Mouse (Mus musculus): ENCODE results near the gene Tbc1d13.

Tbc1d13 gene

DNA sequence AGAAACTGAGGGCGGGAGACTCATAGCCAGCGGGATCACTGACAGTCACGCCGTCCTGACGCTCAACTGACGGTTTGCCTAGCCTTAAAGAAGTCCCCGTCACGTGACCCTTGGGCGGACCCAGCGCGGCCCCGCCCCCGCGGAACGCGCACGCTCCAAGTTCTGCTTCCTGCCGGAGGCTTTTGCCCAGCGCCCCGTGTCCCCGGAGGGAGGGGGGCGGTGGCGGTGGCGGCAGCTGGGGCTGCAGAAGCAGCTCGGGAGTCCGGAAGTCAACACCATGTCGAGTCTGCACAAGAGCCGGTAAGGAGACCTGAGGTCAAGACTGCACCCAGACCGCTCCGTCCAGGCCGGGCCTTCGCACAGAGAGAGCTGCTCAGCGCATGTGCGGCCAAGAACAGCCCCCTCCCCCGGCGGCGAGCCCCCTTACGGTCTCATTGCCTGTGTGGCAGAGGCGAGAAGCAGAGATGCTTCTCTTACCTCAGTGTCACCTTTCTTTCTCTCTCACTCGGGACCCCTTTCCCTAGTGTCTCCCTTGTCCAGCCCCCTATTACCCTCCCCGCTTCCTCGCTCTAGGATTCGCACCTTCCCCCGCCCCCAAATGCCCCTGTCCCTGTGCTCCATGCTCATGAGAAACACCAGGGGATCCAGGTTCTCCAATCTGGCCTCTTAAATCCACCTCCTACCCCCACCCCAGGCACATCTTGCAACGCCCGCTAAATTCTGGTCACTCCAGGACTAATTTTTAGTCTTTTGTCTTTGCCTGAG, at the start of gene Tbc1d13:
Gene Tbc1d13, plus strand, starts transcription at position 134 of the 765 bp plus-strand sequence.
- peak within 1 kb of the TSS; percentile 96 for H3K4me3 ChIP-seq (replicated peaks; ENCODE audit: low read length)
- peaks cover 40% of the 10 kb centered on the region for H3K36me3 ChIP-seq (ENCODE audit: insufficient read depth, low read length)
- no peaks in the 10 kb centered on the region for H3K27me3 ChIP-seq (ENCODE audit: insufficient read depth, low read length)
- TF ChIP-seq CTCF (conservative IDR thresholded peaks at IDR 0.05; ENCODE audit: low read length): no peak
- no peak for TF ChIP-seq POU5F1 (IDR thresholded peaks at IDR 0.05; ENCODE audit: borderline replicate concordance, low read length)
- no peak for TF ChIP-seq NANOG (IDR thresholded peaks at IDR 0.05; ENCODE audit: borderline replicate concordance, low read length)
- H3K9me3 ChIP-seq (ENCODE audit: low read length): peaks cover 27% of the 10 kb centered on the region
- peaks cover 59% of the 10 kb centered on the region for H3K4me1 ChIP-seq (replicated peaks; ENCODE audit: low read depth, low read length)

DNA sequence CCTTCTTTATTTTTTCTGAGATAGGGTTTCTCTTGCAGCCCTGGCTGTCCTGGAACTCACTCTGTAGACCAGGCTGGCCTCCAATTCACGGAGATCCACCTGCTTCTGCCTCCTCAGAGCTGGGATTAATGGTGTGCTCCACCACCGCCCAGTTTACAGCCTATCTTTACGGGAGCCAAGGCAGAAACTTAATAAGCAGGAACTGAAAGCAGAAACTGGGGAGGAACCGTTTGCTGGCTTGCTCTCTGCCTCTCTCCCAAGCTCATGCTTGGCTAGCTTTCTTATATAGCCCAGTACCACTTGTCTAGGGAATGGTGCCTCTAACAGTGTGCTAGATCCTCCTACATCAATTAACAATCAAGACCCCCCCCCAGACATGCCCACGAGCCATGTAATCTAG, 49.4 kb upstream of the Tbc1d13 start:
- Histone ChIP-seq H3K4me3 (replicated peaks; ENCODE audit: low read length) (no peak overlapping the region), H3K9me3 (ENCODE audit: low read length) (no peaks in the 10 kb centered on the region)
- TF ChIP-seq CTCF (conservative IDR thresholded peaks at IDR 0.05; ENCODE audit: low read length) (no peak), POU5F1 (IDR thresholded peaks at IDR 0.05; ENCODE audit: borderline replicate concordance, low read length) (no peak), NANOG (IDR thresholded peaks at IDR 0.05; ENCODE audit: borderline replicate concordance, low read length) (no peak)

DNA sequence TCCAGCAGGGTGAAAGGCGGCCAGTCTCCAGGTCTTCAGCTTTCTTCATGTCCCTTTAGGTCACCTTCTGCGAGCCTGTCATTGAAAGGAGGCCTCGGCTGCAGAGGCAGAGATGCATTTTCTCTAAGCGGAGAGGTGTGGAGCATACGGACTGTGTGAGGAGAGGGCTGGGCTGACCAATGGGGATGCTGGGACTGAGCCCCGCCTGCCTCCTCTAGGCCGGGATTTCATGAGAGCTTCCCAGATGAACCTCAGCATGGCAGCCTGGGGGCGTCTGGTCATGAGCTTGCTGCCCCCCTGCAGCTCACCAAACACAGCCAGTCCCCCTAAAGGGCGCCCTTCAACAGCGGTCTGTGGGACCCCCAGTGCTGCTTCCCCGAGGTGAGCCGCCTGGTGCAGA, 48.9 kb upstream of the Tbc1d13 start:
- H3K4me3 ChIP-seq (replicated peaks; ENCODE audit: low read length): peak overlapping the region; percentile 50
- peaks cover 62% of the 10 kb centered on the region for H3K4me1 ChIP-seq (replicated peaks; ENCODE audit: low read depth, low read length)
- H3K36me3 ChIP-seq (ENCODE audit: insufficient read depth, low read length): peaks cover 53% of the 10 kb centered on the region
- H3K9me3 ChIP-seq (ENCODE audit: low read length): no peaks in the 10 kb centered on the region
- TF ChIP-seq POU5F1 (IDR thresholded peaks at IDR 0.05; ENCODE audit: borderline replicate concordance, low read length) (no peak), CTCF (conservative IDR thresholded peaks at IDR 0.05; ENCODE audit: low read length) (no peak), NANOG (IDR thresholded peaks at IDR 0.05; ENCODE audit: borderline replicate concordance, low read length) (no peak)
- peaks cover 5% of the 10 kb centered on the region; the same call in 1 of the 2 replicates for H3K27me3 ChIP-seq (ENCODE audit: insufficient read depth, low read length)

More for the DNA sequence above, 49.4 kb upstream of the Tbc1d13 start:
- Histone ChIP-seq H3K27me3 (ENCODE audit: insufficient read depth, low read length) (peaks cover 5% of the 10 kb centered on the region; the same call in 1 of the 2 replicates), H3K36me3 (ENCODE audit: insufficient read depth, low read length) (peaks cover 52% of the 10 kb centered on the region), H3K4me1 (replicated peaks; ENCODE audit: low read depth, low read length) (peaks cover 66% of the 10 kb centered on the region)

- Histone ChIP-seq H3K36me3 (ENCODE audit: insufficient read depth, low read length) (peaks cover 62% of the 10 kb centered on the region), H3K9me3 (ENCODE audit: low read length) (no peaks in the 10 kb centered on the region), H3K4me1 (replicated peaks; ENCODE audit: low read depth, low read length) (peaks cover 62% of the 10 kb centered on the region), H3K27me3 (ENCODE audit: insufficient read depth, low read length) (no peaks in the 10 kb centered on the region), H3K4me3 (replicated peaks; ENCODE audit: low read length) (no peak overlapping the region)
- TF ChIP-seq CTCF (conservative IDR thresholded peaks at IDR 0.05; ENCODE audit: low read length): peak; percentile 32; the same call in 1 of the 2 replicates
- no peak for TF ChIP-seq POU5F1 (IDR thresholded peaks at IDR 0.05; ENCODE audit: borderline replicate concordance, low read length)
- TF ChIP-seq NANOG (IDR thresholded peaks at IDR 0.05; ENCODE audit: borderline replicate concordance, low read length): no peak
Observed at GRCm38 (mm10) chr2:30087310-30087709, 46.2 kb upstream of the Tbc1d13 start.

DNA sequence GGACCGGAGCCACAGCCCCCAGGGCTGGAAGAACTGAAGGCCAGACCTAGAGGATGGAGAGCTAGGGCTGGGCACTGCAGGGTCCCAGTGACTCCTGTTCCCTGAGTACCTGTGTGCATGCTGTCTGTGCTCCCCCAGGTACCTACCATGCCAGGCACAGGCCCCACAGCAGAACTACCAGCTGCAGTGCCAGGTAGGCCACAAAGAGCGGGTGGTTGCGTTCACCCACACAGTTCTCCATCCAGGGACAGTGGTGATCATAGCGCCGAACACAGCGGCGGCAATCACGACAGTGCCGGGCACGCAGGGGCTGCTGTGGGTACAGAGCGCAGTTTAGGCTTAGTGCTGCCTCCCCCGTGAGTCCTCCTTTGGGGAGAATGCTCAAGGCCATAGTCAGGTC, 42.0 kb upstream of the Tbc1d13 start:
- peaks cover 72% of the 10 kb centered on the region for H3K4me1 ChIP-seq (replicated peaks; ENCODE audit: low read depth, low read length)
- H3K9me3 ChIP-seq (ENCODE audit: low read length): no peaks in the 10 kb centered on the region
- peak overlapping the region; percentile 92 for H3K4me3 ChIP-seq (replicated peaks; ENCODE audit: low read length)
- TF ChIP-seq CTCF (conservative IDR thresholded peaks at IDR 0.05; ENCODE audit: low read length): no peak
- no peak for TF ChIP-seq NANOG (IDR thresholded peaks at IDR 0.05; ENCODE audit: borderline replicate concordance, low read length)
- TF ChIP-seq POU5F1 (IDR thresholded peaks at IDR 0.05; ENCODE audit: borderline replicate concordance, low read length): no peak
- no peaks in the 10 kb centered on the region for H3K27me3 ChIP-seq (ENCODE audit: insufficient read depth, low read length)
- peaks cover 66% of the 10 kb centered on the region for H3K36me3 ChIP-seq (ENCODE audit: insufficient read depth, low read length)

- TF ChIP-seq CTCF (conservative IDR thresholded peaks at IDR 0.05; ENCODE audit: low read length): no peak
- no peak for TF ChIP-seq POU5F1 (IDR thresholded peaks at IDR 0.05; ENCODE audit: borderline replicate concordance, low read length)
- no peak for TF ChIP-seq NANOG (IDR thresholded peaks at IDR 0.05; ENCODE audit: borderline replicate concordance, low read length)
- no peaks in the 10 kb centered on the region for H3K27me3 ChIP-seq (ENCODE audit: insufficient read depth, low read length)
- H3K4me3 ChIP-seq (replicated peaks; ENCODE audit: low read length): peak overlapping the region; percentile 92
- H3K36me3 ChIP-seq (ENCODE audit: insufficient read depth, low read length): peaks cover 64% of the 10 kb centered on the region
- H3K4me1 ChIP-seq (replicated peaks; ENCODE audit: low read depth, low read length): peaks cover 64% of the 10 kb centered on the region
- H3K9me3 ChIP-seq (ENCODE audit: low read length): no peaks in the 10 kb centered on the region
Observed at GRCm38 (mm10) chr2:30092280-30092918, 41.1 kb upstream of the Tbc1d13 start.

DNA sequence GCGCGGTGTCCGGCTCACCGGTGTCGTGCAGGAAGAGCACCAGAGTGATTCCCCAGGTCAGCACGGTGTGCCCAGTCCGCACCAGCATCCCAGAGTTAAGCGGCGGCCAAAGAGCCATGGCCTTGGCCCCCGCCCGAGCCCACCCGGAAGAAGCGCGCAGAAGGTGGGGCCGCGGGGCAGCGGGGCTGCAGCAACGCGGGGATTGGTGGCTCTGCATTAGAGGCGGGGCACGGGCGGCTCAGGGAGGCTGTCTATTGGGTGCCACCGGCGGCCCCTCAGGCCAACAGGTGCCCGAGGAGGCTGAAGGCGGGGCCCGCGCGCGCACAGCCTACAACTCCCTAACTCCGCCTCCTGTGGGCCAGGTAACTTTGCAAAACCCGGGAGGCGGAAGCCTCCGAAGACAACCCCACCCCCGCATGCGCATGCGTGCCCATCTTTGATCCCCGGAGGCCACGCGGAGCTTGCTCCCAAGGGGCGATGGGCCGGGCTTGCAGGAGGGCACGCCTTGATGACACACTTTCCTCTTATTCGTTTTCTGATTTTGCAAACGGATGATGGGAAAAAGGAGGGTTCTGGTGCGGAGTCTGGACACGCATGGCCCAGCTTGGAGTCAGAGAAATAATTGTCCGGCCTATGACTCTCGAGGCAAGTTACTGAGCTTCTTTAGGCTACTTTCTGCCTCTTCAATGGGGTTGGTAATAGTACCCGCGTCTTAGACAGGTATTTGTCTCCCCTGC, 39.9 kb upstream of the Tbc1d13 start, which contains the start of gene Zdhhc12:
Gene Zdhhc12, minus strand, starts transcription at position 178 of the 737 bp plus-strand sequence.
- Histone ChIP-seq H3K4me3 (replicated peaks; ENCODE audit: low read length) (peak within 1 kb of the TSS; percentile 92), H3K36me3 (ENCODE audit: insufficient read depth, low read length) (peaks cover 66% of the 10 kb centered on the region), H3K9me3 (ENCODE audit: low read length) (no peaks in the 10 kb centered on the region), H3K4me1 (replicated peaks; ENCODE audit: low read depth, low read length) (peaks cover 59% of the 10 kb centered on the region), H3K27me3 (ENCODE audit: insufficient read depth, low read length) (no peaks in the 10 kb centered on the region)
- no peak for TF ChIP-seq CTCF (conservative IDR thresholded peaks at IDR 0.05; ENCODE audit: low read length)
- TF ChIP-seq POU5F1 (IDR thresholded peaks at IDR 0.05; ENCODE audit: borderline replicate concordance, low read length): no peak
- TF ChIP-seq NANOG (IDR thresholded peaks at IDR 0.05; ENCODE audit: borderline replicate concordance, low read length): no peak

GRCm38 (mm10) chr2:30094208-30094588, 39.3 kb upstream of the Tbc1d13 start:
- no peak for TF ChIP-seq CTCF (conservative IDR thresholded peaks at IDR 0.05; ENCODE audit: low read length)
- no peak for TF ChIP-seq NANOG (IDR thresholded peaks at IDR 0.05; ENCODE audit: borderline replicate concordance, low read length)
- no peak for TF ChIP-seq POU5F1 (IDR thresholded peaks at IDR 0.05; ENCODE audit: borderline replicate concordance, low read length)
- no peaks in the 10 kb centered on the region for H3K9me3 ChIP-seq (ENCODE audit: low read length)
- peaks cover 69% of the 10 kb centered on the region for H3K36me3 ChIP-seq (ENCODE audit: insufficient read depth, low read length)

More at GRCm38 (mm10) chr2:30094208-30094588, 39.3 kb upstream of the Tbc1d13 start:
- Histone ChIP-seq H3K27me3 (ENCODE audit: insufficient read depth, low read length) (no peaks in the 10 kb centered on the region), H3K4me1 (replicated peaks; ENCODE audit: low read depth, low read length) (peaks cover 58% of the 10 kb centered on the region), H3K4me3 (replicated peaks; ENCODE audit: low read length) (peak overlapping the region; percentile 85)
